Mouse (Mus musculus) erythroblast, adult 5-6 weeks (primary cell): ENCODE results near the gene Wdr62. TPM values are rescaled to one million over a fixed set of nuclear protein-coding genes. Genes with fewer than 3 reads are reported as not detected.

Source experiments
- ATAC-seq: replicated peaks from 2 replicates; pipeline ENCODE4 v1.8.0; 2016; ENCODE audit warnings: moderate number of reproducible peaks, mild to moderate bottlenecking, moderate TSS enrichment, inconsistent platforms; ENCODE audit not compliant: poor library complexity, low FRiP score, severe bottlenecking
- total RNA-seq, 2 experiments: library from RNA; stranded (forward) in 1 of 2; stranded (reverse) in 1 of 2; fragments of 150-400 nt in 1 of 2; fragments of 200-764, 138-1000 nt in 1 of 2; gene quantifications; 2 replicates each; pipeline versions ENCODE4 v1.2.3 to v1.2.4; 2015 to 2017; ENCODE audit warnings: low replicate concordance in 2 of 2

Gene Wdr62
- total RNA-seq, 2 experiments from 2014 or later: 11.7 to 22.5 TPM

GRCm38 (mm10) chr7:30308076-30309005 is 28.1 kb upstream of the Wdr62 start, which contains the start of gene Alkbh6:
TSS of gene Alkbh6 (plus strand) at chr7:30308717.
- ATAC-seq: peak; percentile 90

GRCm38 (mm10) chr7:30306083-30306779 is 26.0 kb upstream of the Wdr62 start:
- no peak for ATAC-seq

GRCm38 (mm10) chr7:30300914-30301313 is 20.7 kb upstream of the Wdr62 start:
- peak; percentile 73 for ATAC-seq

- no peak for ATAC-seq
These were observed 17.0 kb upstream of the Wdr62 start for GRCm38 (mm10) chr7:30297266-30297665.

GRCm38 (mm10) chr7:30296816-30297215 is 16.6 kb upstream of the Wdr62 start:
- no peak for ATAC-seq

- no peak for ATAC-seq
These were observed 14.9 kb upstream of the Wdr62 start for GRCm38 (mm10) chr7:30295103-30295502.

- no peak for ATAC-seq
These were observed 14.1 kb upstream of the Wdr62 start for GRCm38 (mm10) chr7:30294296-30294695.

GRCm38 (mm10) chr7:30293795-30294194 is 13.6 kb upstream of the Wdr62 start:
- ATAC-seq: no peak

- no peak for ATAC-seq
These were observed 11.3 kb upstream of the Wdr62 start, which contains the start of gene Clip3 for GRCm38 (mm10) chr7:30291215-30292131. TSS of gene Clip3 (plus strand) at chr7:30291728.

- no peak for ATAC-seq
These were observed 9.6 kb upstream of the Wdr62 start for GRCm38 (mm10) chr7:30289714-30290399.

GRCm38 (mm10) chr7:30289071-30289713 is 9.0 kb upstream of the Wdr62 start:
- no peak for ATAC-seq

GRCm38 (mm10) chr7:30288046-30288445 is 7.8 kb upstream of the Wdr62 start:
- ATAC-seq: no peak

- ATAC-seq: no peak
These were observed 6.6 kb upstream of the Wdr62 start for GRCm38 (mm10) chr7:30286701-30287410.

GRCm38 (mm10) chr7:30282740-30283139 is 2.5 kb upstream of the Wdr62 start:
- no peak for ATAC-seq

GRCm38 (mm10) chr7:30281522-30281921 is 1.3 kb upstream of the Wdr62 start:
- no peak for ATAC-seq

- peak; percentile 70 for ATAC-seq
These were observed 485 bp upstream of the Wdr62 start for GRCm38 (mm10) chr7:30280670-30281138.

GRCm38 (mm10) chr7:30279536-30279935 is 683 bp downstream of the Wdr62 start:
- peak; percentile 62 for ATAC-seq

- no peak for ATAC-seq
These were observed 1.3 kb downstream of the Wdr62 start for GRCm38 (mm10) chr7:30278911-30279310.
